Mouse (Mus musculus) heart, embryonic 16.5 days (tissue): ENCODE measurements around the gene Coro2b. TPM values are rescaled to one million over a fixed set of nuclear protein-coding genes. Genes with fewer than 3 reads are reported as not detected.

Source experiments
- ATAC-seq: fragments of 200-750 bp; cut with Nextera tagmentation; replicated peaks from 2 replicates; pipeline ENCODE4 v1.8.0; 2017; ENCODE audit warnings: moderate number of reproducible peaks; ENCODE audit not compliant: insufficient read depth, low FRiP score; ENCODE audit errors: extremely low read depth
- H3K27ac ChIP-seq: fragments of 300-500 bp; sonication (generic); 2 replicates; pipeline ENCODE4 v1.5.1; 2014; ENCODE audit warnings: mild to moderate bottlenecking, low read length, control low read depth, moderate library complexity
- H3K27me3 ChIP-seq: fragments of 300-500 bp; sonication (generic); 2 replicates; pipeline ENCODE4 v1.6.1; 2014; ENCODE audit warnings: low read length, mixed read lengths; ENCODE audit not compliant: control insufficient read depth, insufficient read depth
- H3K36me3 ChIP-seq: fragments of 300-500 bp; sonication (generic); 2 replicates; pipeline ENCODE4 v1.6.1; 2014; ENCODE audit not compliant: control insufficient read depth, insufficient read depth
- H3K4me1 ChIP-seq: fragments of 300-500 bp; sonication (generic); 2 replicates; pipeline ENCODE4 v1.6.1; 2014; ENCODE audit warnings: low read length, mixed read lengths; ENCODE audit not compliant: control insufficient read depth, insufficient read depth
- H3K4me2 ChIP-seq: fragments of 300-500 bp; sonication (generic); 2 replicates; pipeline ENCODE4 v1.6.1; 2014; ENCODE audit warnings: low read depth, mild to moderate bottlenecking, control low read depth, low read length
- H3K4me3 ChIP-seq: fragments of 300-500 bp; sonication (generic); 2 replicates; pipeline ENCODE4 v1.5.1; 2014; ENCODE audit warnings: mild to moderate bottlenecking, control low read depth, low read length
- H3K9ac ChIP-seq: fragments of 300-500 bp; sonication (generic); 2 replicates; pipeline ENCODE4 v1.6.1; 2014; ENCODE audit warnings: low read length, control low read depth
- H3K9me3 ChIP-seq: fragments of 300-500 bp; sonication (generic); replicated peaks from 2 replicates; pipeline ENCODE4 v1.6.1; 2016; ENCODE audit warnings: low read length; ENCODE audit not compliant: control insufficient read depth
- WGBS: fragments of 180-500 bp; shearing (Covaris S2); extraction: QIAGEN DNeasy Blood & Tissue Kit; methylation state at CpG from one replicate; pipeline ENCODE4 v1.1.7; 2014; 5-methylcytosine and 5-hydroxymethylcytosine counted together
- polyA plus RNA-seq: library from polyadenylated mRNA; unstranded; fragments of >200 nt; fragmentation: Nextera tagmentation; extraction: Ambion mirVana; gene quantifications from 2 replicates; pipeline ENCODE4 v1.2.1, GENCODE M21; 2015

The Coro2b gene
- 7.1 and 8.3 TPM in 2 replicates for polyA plus RNA-seq

GRCm38 (mm10) chr9:62536655-62537631, at the start of gene Coro2b:
TSS of gene Coro2b (minus strand) at chr9:62537044.
- Histone ChIP-seq H3K4me2 (peak within 1 kb of the TSS; percentile 97), H3K27ac (0 out of 2 replicates have a peak within 1 kb of the TSS, but pooled peaks have one; percentile 43), H3K9me3 (no peaks in the 10 kb centered on the region), H3K4me1 (peaks cover 7% of the 10 kb centered on the region), H3K27me3 (peaks cover 3% of the 10 kb centered on the region; the same call in 1 of the 2 replicates), H3K4me3 (peak within 1 kb of the TSS; percentile 75), H3K9ac (peak within 1 kb of the TSS; percentile 81), H3K36me3 (no peaks in the 10 kb centered on the region)
- ATAC-seq, result peak; percentile 73
- WGBS, result 2% methylated on average over 73 of the region's 74 CpGs

- Histone ChIP-seq H3K27me3 (no peaks in the 10 kb centered on the region), H3K27ac (no peak overlapping the region), H3K4me3 (no peak overlapping the region), H3K4me2 (no peak overlapping the region), H3K4me1 (no peaks in the 10 kb centered on the region), H3K9ac (no peak overlapping the region), H3K9me3 (no peaks in the 10 kb centered on the region), H3K36me3 (no peaks in the 10 kb centered on the region)
- ATAC-seq, result no peak
- 50% methylated on average over 1 of the region's 1 CpGs for WGBS
Observed at GRCm38 (mm10) chr9:62577558-62577957, 40.7 kb upstream of the Coro2b start.

- no peak overlapping the region for H3K27ac ChIP-seq
- H3K27me3 ChIP-seq, result no peaks in the 10 kb centered on the region
- peaks cover 5% of the 10 kb centered on the region for H3K9me3 ChIP-seq
- ATAC-seq, result no peak
- H3K4me1 ChIP-seq, result no peaks in the 10 kb centered on the region
- H3K4me3 ChIP-seq, result no peak overlapping the region
- 74% methylated on average over 6 of the region's 6 CpGs for WGBS
- H3K36me3 ChIP-seq, result no peaks in the 10 kb centered on the region
- H3K9ac ChIP-seq, result no peak overlapping the region
- no peak overlapping the region for H3K4me2 ChIP-seq
Observed at GRCm38 (mm10) chr9:62569121-62569520, 32.3 kb upstream of the Coro2b start.

DNA sequence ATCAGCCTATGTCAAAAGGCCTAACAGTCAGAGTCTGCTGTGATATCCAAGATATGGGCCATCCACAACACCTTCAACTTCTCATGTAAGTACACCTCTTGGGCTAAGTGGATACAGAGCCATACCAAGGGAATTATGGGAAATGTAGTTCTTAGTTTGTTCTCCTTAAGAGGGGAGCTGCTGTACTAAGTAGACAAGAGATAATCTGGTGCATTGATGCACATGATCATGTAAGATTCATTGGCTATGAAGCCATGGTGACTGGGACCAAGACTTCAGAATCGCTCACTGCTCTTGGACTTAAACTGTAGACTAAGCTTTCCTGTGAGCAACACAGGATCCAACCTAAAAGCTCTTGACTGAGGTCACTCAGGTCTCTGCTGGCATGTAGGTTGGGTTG, 31.0 kb upstream of the Coro2b start:
- WGBS, result 93% methylated on average over 1 of the region's 1 CpGs
- no peak overlapping the region for H3K4me3 ChIP-seq

GRCm38 (mm10) chr9:62562236-62562635, 25.4 kb upstream of the Coro2b start:
- Histone ChIP-seq H3K9ac (no peak overlapping the region), H3K4me2 (no peak overlapping the region), H3K27me3 (no peaks in the 10 kb centered on the region), H3K9me3 (peaks cover 5% of the 10 kb centered on the region), H3K4me1 (no peaks in the 10 kb centered on the region), H3K4me3 (no peak overlapping the region), H3K27ac (no peak overlapping the region), H3K36me3 (no peaks in the 10 kb centered on the region)
- no peak for ATAC-seq
- WGBS, result 84% methylated on average over 6 of the region's 6 CpGs

More for the DNA sequence above, 31.0 kb upstream of the Coro2b start:
- Histone ChIP-seq H3K27ac (no peak overlapping the region), H3K4me1 (no peaks in the 10 kb centered on the region), H3K36me3 (no peaks in the 10 kb centered on the region), H3K4me2 (no peak overlapping the region), H3K27me3 (no peaks in the 10 kb centered on the region), H3K9ac (no peak overlapping the region), H3K9me3 (peaks cover 5% of the 10 kb centered on the region)
- no peak for ATAC-seq

- Histone ChIP-seq H3K27me3 (no peaks in the 10 kb centered on the region), H3K4me1 (no peaks in the 10 kb centered on the region), H3K4me3 (no peak overlapping the region), H3K27ac (no peak overlapping the region), H3K9me3 (peaks cover 3% of the 10 kb centered on the region), H3K36me3 (no peaks in the 10 kb centered on the region), H3K4me2 (no peak overlapping the region), H3K9ac (no peak overlapping the region)
- WGBS, result 86% methylated on average over 4 of the region's 4 CpGs
- no peak for ATAC-seq
Observed at GRCm38 (mm10) chr9:62560432-62560831, 23.6 kb upstream of the Coro2b start.

- Histone ChIP-seq H3K27me3 (no peaks in the 10 kb centered on the region), H3K36me3 (no peaks in the 10 kb centered on the region), H3K9me3 (no peaks in the 10 kb centered on the region), H3K27ac (no peak overlapping the region), H3K4me1 (no peaks in the 10 kb centered on the region), H3K4me3 (no peak overlapping the region), H3K9ac (no peak overlapping the region), H3K4me2 (no peak overlapping the region)
- peak; percentile 82 for ATAC-seq
- WGBS, result 33% methylated on average over 5 of the region's 5 CpGs
Observed at GRCm38 (mm10) chr9:62560006-62560405, 23.2 kb upstream of the Coro2b start.

DNA sequence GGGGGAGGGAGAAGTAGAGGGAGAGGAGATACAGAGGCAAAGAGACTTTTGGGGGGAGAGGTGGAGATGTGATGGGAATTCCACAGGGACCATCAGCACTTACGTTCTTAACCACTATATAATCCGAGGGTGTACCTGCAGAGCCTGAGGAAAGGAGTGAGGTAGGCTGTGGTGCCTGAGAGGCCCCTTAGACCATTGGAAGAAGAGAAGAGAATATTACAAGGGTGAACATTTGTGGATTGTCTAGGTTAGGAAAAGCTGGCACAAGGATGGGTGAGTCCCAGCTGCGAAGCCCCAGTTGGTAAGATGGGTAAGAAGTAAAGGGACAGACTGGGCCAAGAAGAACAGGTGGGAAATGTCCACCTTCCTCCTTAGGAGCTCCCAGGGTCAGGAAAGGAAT, 22.6 kb upstream of the Coro2b start:
- H3K4me3 ChIP-seq, result no peak overlapping the region
- H3K27ac ChIP-seq, result peak overlapping the region; percentile 17; the same call in 1 of the 2 replicates
- no peaks in the 10 kb centered on the region for H3K9me3 ChIP-seq
- WGBS, result 79% methylated on average over 3 of the region's 3 CpGs
- H3K4me1 ChIP-seq, result no peaks in the 10 kb centered on the region
- no peaks in the 10 kb centered on the region for H3K27me3 ChIP-seq
- no peak overlapping the region for H3K4me2 ChIP-seq
- no peak for ATAC-seq
- no peaks in the 10 kb centered on the region for H3K36me3 ChIP-seq
- H3K9ac ChIP-seq, result no peak overlapping the region

DNA sequence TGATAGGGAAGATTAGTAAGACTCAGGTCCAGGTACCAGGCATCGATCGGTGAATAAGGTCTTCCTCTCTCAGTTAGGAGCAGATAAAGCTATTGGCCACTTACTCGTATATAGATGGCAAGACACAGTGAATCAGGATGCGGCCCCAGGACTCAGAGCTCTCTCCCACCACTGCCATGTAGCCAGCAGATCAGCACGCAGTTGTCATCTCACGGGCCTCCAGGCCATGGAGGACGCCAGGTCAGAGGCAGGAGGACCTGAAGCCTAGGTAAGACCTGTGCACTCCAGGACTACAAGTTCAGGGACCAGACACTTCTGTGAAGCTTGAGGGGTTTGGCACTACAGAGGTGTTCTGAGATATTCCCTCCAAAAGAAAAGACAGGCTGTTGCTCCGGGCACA, 21.2 kb upstream of the Coro2b start:
- 88% methylated on average over 8 of the region's 8 CpGs for WGBS
- Histone ChIP-seq H3K4me1 (no peaks in the 10 kb centered on the region), H3K27me3 (no peaks in the 10 kb centered on the region), H3K9me3 (no peaks in the 10 kb centered on the region), H3K36me3 (no peaks in the 10 kb centered on the region), H3K4me3 (no peak overlapping the region), H3K27ac (no peak overlapping the region), H3K4me2 (no peak overlapping the region), H3K9ac (no peak overlapping the region)
- no peak for ATAC-seq
